Mouse (Mus musculus) ovary, postnatal 36 days (tissue): ENCODE data around the gene Tfcp2.
"Not testable (repeated sequence)": the region's sequence is repeated elsewhere in the genome, so short reads cannot be mapped to it uniquely, and the experiment has no call there.

Experiments used
- DNase-seq: peaks from one replicate; pipeline ENCODE4 v3.0.0; 2022; ENCODE audit warnings: low spot score, mixed read lengths

Gene Tfcp2

DNA sequence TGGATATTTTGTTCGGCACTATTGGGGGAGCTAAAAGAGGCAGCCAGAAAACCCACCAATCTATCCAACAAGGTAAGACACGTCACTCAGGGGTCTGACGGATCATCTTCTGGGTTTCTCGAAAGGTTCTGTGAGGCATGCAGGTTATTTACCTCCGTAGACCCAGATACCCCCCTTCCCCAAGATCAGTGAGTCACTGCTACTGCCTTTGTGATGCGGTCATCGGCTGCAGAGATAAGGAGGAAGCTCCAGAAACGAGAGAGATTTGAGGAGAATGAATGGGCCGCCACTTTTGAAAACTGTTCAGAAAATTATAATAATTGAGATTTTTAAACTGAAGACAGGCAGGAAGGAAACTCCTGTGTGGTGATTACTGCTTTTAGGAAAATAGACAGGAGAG, 4.6 kb upstream of the Tfcp2 start:
- DNase-seq: no peak

DNA sequence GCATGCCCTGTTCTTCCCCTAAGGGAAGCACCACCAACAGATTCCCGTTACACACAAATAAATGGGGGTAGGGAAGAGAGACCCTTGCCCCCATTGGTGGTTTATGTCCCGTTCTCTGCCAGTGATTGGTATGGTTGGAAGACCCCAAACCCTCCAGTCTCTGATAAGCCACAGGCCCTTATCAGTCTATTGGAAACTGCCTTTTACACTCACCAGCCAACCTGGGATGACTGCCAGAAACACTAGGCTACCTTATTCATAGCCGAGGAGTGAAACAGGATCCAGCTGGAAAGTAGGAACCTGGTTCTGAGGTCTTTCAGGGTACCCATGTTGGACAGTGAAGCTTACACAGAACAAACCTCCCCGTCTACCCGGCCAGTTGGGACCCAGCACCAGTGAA, 4.2 kb upstream of the Tfcp2 start:
- no peak for DNase-seq

DNA sequence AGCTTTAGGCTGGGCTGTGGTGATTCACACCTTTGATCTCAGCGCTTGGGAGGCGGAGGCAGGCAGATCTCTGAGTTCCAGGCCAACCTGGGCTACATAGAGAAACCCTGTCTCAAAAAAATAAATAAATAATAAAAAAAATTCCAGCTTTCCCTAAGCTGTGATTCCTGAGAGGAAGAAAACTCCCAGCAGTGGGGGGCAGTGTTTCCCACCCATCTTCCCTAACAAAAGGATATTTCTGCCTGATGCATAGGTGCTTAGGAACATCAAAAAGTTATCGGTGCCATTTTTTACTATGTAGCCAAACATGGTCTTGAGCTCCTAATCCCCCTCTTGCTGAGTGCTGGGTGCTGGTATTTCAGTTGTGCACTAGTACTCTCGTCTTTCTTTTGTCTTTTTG, 1.5 kb downstream of the Tfcp2 start:
- DNase-seq: no peak

DNA sequence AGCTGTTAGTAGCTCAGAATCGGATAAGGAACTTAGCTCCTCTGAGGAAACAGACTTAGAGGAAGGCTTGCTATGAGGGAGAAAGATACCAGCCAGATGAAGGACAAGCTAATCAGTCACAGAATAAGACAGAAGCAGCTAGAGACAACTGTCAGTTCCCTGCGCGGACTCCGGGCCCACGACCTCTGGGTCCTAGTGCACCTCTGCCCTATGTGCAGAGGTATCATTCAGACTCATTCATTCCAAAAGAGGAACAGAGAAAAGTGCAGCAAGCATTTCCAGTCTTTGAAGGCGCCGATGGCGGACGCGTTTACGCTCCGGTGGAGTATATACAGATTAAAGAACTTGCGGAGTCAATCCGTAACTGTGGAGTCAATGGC, 8.2 kb downstream of the Tfcp2 start:
- not testable (repeated sequence) for DNase-seq

DNA sequence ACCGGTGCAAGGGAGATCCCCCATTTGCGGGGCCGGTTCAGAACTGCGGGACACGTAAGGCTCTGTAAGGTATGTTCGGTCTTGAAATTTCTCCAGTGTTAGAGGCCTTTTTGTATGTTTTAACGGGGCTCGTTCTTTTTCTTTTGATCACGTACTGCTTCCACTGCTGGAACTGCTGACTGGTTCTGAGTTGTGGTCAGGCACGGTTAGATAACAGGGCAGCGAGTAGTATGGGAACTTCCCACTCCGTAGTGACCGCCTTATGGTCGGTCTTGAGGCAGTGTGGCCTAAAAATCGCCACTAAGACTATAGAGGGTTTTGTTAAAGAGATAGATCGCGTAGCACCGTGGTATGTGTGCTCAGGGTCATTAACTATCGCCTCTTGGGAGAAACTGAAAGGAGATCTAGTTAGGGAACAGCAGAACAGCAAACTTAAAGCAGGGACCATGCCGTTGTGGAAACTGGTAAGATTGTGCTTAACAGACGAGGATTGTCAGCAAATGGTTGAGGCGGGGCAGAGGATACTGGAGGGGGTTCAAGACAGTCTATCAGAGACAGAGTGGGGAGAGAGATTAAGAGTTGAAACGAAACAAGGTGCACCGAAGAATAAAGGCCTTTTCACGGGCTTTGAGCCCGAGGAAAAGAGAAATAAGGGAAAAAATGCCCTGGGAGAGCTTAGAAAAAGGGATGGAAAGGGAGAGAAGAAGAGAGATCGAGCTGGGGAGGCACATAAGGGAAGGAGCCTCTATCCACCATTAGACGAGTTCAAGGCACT, 8.7 kb downstream of the Tfcp2 start:
- not testable (repeated sequence) for DNase-seq

DNA sequence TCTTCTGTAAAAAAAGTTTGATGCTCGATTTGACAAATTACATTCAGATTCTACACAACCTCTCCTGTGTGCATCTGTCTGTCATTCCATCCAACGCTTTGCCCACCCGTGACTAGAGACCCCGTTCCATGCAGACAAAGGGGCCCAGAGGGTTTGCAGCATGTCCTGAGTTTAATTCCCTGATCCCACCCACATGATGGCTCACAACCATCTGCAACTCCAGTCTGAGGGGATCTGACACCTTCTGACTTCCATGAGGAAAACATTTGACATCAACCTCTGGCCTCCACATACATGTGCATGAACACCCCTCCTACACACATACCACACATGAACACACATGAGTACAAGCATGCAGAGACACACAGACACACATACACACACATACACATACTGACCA, 10.4 kb downstream of the Tfcp2 start:
- no peak for DNase-seq

DNA sequence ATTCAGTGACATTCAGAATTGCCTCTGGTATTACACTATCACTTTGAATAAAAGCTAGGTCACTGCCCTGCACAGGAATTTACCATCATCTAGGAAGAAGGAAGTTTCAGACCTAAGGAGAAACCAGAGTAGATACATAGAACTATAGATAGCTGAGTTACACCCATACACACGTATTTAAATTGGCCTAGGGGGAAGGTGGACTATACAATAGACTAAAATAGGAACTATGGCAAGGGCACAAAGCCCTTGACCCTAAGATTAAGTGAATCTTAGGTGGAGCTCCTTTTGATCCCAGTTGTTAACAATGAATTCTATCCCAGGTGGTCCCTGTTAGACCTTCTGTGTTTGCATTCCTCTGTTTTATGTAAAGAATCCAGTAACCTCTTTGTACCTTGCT, 10.8 kb downstream of the Tfcp2 start:
- DNase-seq: not testable (repeated sequence)

DNA sequence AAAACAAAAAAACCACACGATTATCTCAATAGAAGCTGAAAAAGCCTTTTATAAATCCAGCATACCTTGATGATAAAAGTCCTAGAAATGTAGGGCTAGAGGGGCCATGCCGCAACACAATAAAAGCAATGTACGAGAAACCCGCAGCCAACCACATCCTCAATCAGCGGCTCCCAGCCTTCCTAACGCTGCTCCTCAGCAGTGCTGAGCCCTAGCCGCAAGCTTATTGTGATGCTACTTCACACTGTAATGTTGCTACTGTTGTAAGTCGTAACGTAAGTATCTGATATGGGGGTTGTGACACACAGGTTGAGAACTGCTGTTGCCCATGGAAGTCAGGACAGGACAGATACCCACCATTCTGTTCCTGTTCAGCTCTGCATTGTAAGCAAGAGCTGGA, 12.4 kb downstream of the Tfcp2 start:
- no peak for DNase-seq

DNA sequence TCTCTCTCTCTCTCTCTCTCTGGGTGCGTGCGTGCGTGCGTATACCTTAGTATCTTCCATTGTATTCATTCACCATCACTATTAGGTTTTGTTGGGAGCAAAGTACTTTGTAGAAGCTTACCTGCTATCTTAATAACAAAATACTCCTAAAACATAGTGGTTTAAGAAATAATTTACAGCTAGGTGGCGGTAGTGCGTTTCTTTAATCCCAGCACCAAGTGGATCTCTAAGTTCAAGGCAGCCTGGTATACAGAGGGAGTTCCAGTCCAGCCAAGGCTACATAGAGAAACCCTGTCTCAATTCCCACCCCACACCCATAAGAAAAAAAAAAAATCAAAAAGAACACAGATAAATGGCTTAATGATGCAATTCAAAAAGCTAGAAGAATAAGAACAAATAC, 13.9 kb downstream of the Tfcp2 start:
- no peak for DNase-seq

DNA sequence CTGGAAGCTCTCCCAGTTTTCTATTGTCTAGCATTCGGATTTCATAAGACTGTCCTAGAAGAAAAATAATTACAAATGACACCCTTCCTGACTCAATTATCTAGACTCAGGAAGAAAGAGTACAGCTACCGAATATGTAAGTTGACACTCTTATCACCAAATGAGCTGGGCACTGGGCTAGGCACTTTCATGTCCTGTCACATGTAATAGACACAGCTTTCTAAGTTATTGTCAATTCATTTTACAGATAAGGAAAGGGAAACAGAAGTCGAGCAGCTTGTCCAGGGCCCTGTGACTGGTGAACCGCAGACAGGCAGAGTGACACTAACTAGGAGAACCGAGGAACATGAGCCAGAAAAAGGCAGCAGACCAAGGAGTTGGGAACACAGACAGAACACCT, 23.9 kb downstream of the Tfcp2 start:
- no peak for DNase-seq

DNA sequence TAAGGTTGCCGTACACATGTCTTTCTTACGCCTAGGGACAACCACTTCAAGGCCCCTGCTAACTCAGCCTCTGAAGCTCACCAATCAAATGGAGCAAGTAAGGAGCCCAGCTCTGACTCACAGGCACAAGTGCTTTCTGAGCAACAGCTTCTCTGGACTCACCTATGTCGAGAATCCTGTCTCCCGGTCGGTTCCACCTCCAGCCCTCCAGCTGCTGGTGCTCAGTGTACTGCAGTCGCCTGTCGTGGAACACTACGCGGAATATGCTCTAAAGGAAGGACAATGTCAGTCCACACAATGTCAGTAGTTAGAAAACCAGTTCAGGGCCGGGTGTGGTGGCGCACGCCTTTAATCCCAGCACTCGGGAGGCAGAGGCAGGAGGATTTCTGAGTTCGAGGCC, 26.4 kb downstream of the Tfcp2 start:
- DNase-seq: no peak

DNA sequence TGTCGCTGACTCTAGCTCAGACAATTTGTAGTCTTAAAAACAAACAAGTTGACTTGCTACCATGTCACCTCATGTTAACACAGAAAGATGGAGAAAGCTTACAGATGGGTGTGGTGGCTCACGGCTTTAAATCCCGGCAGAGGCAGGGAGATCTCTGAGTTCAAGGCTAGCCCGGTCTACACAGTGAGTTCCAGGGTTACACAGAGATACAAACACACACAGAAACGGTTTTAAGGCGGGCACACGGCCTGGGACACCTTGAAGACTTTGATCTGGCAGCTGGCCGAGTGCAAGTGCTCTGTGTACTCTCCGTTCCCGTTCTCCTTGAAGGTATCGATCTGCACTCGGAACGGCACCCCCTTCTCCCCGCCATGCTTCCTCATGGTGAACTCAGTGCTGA, 31.5 kb downstream of the Tfcp2 start:
- no peak for DNase-seq

DNA sequence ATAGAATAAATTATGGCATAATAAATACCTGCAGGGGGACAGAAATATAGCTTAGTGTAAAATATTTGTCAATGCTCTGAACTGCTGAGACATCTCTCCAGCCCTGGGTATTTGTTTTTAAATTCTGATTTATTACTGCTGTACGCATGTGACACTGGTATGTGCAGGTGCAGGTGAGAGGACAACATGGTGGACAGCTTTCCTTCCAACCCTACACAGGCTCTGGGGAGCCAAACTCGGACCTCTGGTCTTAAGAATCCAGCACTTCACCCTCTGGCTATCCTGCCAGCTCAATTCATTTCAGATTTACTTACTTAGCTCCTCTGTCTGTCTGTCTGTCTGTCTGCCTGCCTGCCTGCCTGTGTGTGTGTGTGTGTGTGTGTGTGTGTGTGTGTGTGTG, 36.7 kb downstream of the Tfcp2 start:
- no peak for DNase-seq

DNA sequence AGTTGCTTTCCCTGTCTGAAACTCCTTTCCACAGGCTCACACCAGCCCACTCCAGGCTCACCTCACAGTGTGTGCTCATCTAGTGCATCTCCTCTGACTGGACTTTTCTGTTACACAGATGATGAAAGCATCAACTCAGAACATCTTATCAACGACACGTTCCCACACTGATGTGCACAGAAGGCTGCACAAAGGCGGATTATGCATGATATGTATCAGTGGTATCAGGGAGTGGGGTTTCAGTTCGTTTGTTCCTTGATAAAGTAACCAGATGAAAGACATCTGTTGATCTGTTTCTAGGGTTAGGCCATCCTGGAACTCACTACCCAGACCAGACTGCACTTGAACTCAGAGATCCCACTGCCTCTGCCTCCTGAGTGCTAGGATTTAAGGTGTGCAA, 38.4 kb downstream of the Tfcp2 start:
- no peak for DNase-seq

DNA sequence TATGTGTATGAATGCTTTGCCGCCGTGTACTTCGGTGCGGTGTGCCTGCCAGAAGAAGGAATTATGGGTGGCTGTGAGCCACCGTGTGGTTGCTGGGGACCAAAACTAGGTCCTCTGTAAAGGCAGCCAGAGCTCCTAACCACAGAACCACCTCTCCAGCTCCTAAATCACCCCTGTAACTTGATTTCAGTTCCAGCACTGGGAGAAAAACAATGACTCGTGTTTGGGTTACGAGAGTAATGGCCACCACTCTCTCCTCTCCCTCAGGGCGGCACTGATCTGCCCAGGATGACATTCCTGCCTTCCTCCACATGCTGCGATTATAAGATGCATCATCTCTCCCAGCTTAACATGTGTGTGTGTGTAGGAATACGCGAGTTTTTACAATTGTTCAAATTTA, 41.7 kb downstream of the Tfcp2 start:
- no peak for DNase-seq

DNA sequence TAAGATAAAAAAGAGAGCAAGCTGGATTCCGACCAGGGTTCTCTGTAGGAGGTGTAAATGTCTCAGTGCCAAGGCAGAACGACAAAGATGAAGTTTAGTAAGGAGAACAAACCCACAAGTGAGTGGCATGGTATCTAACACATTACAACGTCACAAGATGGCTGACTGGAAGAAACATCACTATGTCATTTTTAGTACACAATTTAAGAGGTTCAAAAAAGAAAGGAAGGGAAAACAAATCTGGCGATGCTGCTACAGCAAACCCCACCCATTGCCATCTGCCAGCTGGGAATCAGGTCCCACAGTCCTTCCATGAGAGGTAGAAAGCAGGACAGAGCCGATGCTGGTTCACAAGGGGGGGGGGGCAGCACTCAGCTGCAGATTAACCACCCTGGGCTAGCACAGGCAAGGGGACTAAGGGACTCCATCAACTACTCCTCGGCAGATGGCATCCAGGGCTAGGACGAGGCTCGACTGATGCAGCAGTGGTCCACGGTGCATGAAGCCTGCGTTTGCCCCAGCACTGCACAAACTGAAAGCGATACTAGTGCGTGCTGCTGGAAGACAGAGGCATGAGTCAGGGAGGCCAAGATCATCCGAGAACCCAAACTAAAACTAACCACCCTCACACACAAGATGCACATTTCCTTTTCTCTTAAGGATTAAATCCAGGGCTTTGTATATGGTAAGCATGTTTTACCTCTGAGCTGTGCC, 43.2 kb downstream of the Tfcp2 start:
- DNase-seq: no peak

DNA sequence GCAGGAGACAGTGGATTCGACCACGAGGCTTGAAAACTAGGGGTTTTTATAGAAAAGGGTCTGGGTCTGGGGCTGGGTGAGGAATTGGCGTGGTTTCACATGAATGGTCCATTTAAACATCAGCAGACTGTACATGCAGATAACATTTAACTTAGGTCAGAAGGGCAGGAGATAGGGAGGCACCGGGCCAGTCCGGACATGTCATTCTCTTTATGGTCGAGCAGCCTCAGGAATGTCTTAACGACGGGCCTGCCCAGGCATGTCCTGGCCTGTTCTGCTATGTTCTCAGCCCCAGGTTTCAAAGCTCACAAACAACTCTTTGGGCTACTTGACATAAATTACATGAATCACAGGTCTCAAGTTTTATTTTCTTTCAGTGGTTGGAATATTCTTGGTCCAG, 52.3 kb downstream of the Tfcp2 start:
- not testable (repeated sequence) for DNase-seq

DNA sequence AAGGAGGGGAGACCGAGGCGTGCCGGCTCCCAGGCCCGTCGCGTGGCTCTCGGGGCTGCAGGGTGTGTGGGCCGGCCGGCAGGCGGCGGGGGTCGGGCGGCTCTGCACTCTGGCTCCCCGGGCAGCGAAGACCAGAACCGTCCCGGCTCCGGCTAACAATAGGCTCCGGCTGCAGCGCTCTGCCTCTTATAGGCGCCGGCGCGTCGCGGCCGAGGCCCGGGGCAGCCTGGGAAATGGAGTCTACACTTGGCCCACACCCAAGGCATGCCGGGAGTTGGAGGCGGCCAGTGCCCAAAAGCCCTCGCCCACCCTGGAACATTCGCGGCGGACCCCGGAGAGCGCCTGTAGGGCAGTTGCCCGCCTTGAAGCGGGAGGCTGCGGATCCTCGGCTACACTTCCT, 56.7 kb downstream of the Tfcp2 start, which contains the start of gene Csrnp2:
Gene Csrnp2, minus strand, starts transcription at position 387 of the 400 bp plus-strand sequence.
- peak; percentile 94 for DNase-seq

DNA sequence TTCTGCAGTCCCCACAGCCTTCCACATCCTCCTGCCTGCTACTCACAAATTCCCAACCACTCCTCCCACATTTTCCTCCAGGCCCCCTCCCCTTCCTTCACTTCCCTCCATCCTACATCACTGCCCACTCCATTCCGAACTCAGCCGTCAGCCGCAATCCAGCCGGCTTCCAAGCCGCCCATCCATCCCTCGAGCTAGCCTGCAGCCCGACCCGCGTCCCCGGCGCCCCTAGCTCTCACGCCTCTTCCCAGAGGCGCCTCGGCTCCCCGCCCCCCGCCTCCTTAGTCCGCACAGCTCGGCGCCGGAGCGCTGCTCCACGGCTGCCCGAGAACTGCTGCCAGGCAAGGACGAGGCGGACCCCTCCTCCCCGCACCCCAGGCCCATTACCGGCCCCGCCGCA, 57.2 kb downstream of the Tfcp2 start:
- no peak for DNase-seq

DNA sequence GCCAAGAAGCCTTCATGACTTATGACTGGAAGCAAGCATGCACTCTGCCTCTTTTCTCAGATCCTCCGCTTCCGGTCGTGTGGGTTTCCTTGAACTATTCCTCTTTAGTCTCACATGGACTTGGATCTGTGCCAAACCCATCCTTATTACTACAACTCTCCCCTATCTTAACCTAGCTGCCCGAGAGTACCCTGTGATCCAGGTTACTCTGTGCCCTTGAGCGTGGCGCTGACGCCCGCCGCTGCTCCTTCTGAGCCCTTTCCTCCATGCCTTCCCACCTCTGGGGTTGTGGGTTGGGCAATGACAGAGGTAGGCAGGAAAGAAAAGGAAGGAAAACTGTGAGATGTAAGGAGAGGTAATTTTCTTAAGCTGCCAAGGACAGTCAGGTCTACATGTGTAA, 59.8 kb downstream of the Tfcp2 start:
- DNase-seq: no peak

DNA sequence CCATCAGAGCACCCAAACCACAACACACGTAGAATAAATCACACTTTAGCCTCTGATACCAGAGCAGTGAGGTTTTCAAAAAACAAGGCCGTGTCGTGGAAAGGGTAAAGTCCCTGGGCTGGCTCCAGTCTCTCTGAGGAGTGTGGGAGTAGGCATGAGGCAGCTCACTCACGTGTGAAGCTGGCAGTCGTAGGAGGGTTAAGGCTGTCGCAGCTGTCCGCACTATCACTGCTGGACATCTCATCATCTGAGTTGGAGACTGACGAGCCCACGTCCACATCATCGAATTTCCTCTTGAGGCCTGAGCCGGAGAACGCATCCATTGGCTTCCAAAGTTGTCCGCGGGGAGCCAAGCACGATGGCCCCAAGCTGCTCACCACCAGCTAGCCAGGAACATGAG, 62.5 kb downstream of the Tfcp2 start:
- DNase-seq: no peak

DNA sequence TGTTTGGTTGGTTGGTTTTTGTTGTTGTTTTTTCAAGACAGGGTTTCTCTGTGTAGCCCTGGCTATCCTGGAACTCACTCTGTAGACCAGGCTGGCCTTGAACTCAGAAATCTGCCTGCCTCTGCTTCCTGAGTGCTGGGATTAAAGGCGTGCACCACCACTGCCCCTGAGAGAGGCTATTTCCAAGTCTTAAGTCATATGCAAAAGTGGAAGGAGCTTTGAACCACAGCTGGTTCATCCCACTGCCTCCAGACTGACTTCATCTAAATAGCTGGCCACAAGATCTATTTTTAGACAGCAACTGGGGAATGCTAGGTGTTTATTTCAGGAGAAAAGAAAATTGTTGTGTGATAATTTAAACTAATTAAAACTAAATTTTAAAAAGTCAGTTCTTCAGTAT, 63.5 kb downstream of the Tfcp2 start:
- not testable (repeated sequence) for DNase-seq

DNA sequence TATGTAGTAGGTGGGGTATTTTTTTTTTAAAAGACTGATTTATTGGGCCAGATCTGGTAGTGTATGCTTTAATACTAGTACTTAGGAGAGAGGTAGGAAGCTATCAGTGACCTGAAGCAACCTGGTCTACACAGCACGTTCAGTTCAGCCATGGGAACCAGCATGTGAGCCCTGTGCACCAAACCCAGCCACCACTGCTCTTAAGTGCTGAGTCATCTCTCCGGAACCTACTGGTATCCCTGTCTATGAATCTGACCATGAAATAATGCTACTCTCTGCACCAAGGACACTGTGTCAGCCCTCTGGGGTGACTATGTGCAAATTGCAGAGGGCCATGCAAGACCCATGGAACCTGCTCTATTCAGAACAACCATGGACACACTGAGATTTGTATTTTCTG, 64.8 kb downstream of the Tfcp2 start:
- DNase-seq: no peak

DNA sequence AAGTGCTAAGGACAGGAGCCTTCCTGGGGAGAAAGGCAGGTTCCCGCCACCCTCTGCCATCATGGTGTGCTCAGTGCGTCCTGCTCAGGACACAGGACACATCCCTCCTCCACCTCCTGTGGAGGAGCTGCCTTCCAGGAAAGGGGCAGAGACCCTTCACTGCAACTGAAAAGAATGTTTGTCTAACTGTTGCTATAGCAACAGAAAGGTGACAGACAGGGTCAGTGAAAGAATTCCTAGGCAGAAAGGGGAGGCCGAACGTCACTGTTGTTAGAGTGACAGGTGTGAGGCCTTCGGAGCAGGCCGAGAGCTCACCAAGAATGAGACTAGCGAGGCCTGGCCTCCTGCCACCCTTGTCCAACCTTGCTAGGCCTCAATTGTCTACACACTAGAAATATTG, 65.4 kb downstream of the Tfcp2 start:
- DNase-seq: no peak
